Mouse (Mus musculus) CH12.LX (cell line): ENCODE data around the gene Ric8b.

Experiments
- CTCF ChIP-seq, 2 experiments: IDR thresholded peaks in 1 of 2; conservative IDR thresholded peaks in 1 of 2; 2 replicates each; pipeline ENCODE4 v1.5.1; 2011 to 2012; ENCODE audit warnings: low read depth in 2 of 2, low read length in 2 of 2, improper control_type of control experiment in 1 of 2, inconsistent platforms in 1 of 2, mild to moderate bottlenecking in 1 of 2, moderate library complexity in 1 of 2
- E2F4 ChIP-seq: IDR thresholded peaks from 2 replicates; pipeline ENCODE4 v1.6.1; 2011; ENCODE audit warnings: low read depth, low read length, improper control_type of control experiment; ENCODE audit not compliant: insufficient replicate concordance
- KAT2A ChIP-seq: IDR thresholded peaks from 2 replicates; pipeline ENCODE4 v1.6.1; 2012; ENCODE audit warnings: low read length, improper control_type of control experiment, inconsistent platforms; ENCODE audit not compliant: insufficient replicate concordance
- MAFK ChIP-seq: IDR thresholded peaks from 2 replicates; pipeline ENCODE4 v1.6.1; 2011; ENCODE audit warnings: low read length, improper control_type of control experiment; ENCODE audit not compliant: insufficient replicate concordance
- MYC ChIP-seq: IDR thresholded peaks from 2 replicates; pipeline ENCODE4 v1.6.1; 2011; ENCODE audit warnings: low read depth, mild to moderate bottlenecking, improper control_type of control experiment, low read length
- POLR2A ChIP-seq: IDR thresholded peaks from 2 replicates; pipeline ENCODE4 v1.6.1; 2011; ENCODE audit warnings: low read depth, mild to moderate bottlenecking, improper control_type of control experiment, low read length
- SIN3A ChIP-seq: IDR thresholded peaks from 2 replicates; pipeline ENCODE4 v1.6.1; 2012; ENCODE audit warnings: low read length, improper control_type of control experiment, inconsistent platforms
- ZC3H11A ChIP-seq: IDR thresholded peaks from 2 replicates; pipeline ENCODE4 v1.6.1; 2012; ENCODE audit warnings: low read depth, mild to moderate bottlenecking, inconsistent platforms, low read length, improper control_type of control experiment
- ZMIZ1 ChIP-seq: IDR thresholded peaks from 2 replicates; pipeline ENCODE4 v1.6.1; 2012; ENCODE audit warnings: low read depth, mild to moderate bottlenecking, inconsistent platforms, low read length, improper control_type of control experiment
- ZNF384 ChIP-seq: IDR thresholded peaks from 2 replicates; pipeline ENCODE4 v1.6.1; 2012; ENCODE audit warnings: low read depth, low read length, improper control_type of control experiment, inconsistent platforms

DNA sequence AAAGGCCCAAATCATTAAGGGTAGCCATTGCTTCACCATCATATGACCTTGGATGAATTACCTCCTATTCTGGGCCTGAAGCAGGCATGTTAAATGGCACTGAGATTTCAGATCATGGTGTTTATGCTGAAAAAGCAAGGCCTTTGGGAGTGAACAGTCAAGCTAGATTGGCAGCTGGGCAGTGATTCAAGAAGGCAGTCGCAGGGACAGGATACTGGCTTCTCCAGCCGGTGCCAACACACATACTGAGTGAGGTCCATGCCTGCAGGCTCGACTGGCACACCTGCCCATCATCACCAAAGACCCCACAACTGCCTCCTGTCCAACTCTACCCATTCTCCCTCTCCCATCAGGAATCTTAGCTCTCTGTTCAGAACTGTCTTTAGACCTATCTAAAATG, 8.9 kb upstream of the Ric8b start:
- TF ChIP-seq ZC3H11A (no peak), CTCF (conservative IDR thresholded peaks at IDR 0.05 in 1 of 2, IDR thresholded peaks at IDR 0.05 in 1 of 2; ENCODE audit: low read depth in 2 of 2, low read length in 2 of 2) (no peak), ZMIZ1 (no peak), MAFK (no peak), KAT2A (no peak), POLR2A (no peak), SIN3A (no peak), MYC (no peak), E2F4 (no peak), ZNF384 (no peak)
